Mouse (Mus musculus) heart, adult 2 months (tissue): ENCODE results near the gene Chpf2.

Experiments used
- CTCF ChIP-seq: fragments of 200-600 bp; IDR thresholded peaks from 2 replicates; pipeline ENCODE4 v1.8.1; 2022; ENCODE audit warnings: antibody characterized with exemption, mild to moderate bottlenecking, moderate library complexity
- POLR2A ChIP-seq: fragments of 200-500 bp; IDR thresholded peaks from 2 replicates; pipeline ENCODE4 v1.6.1; 2011; ENCODE audit warnings: mild to moderate bottlenecking, low read depth, low read length, control low read depth; ENCODE audit not compliant: insufficient read depth

GRCm38 (mm10) chr5:24618921-24619320 is 32.4 kb downstream of the Chpf2 start:
- TF ChIP-seq POLR2A: no peak
- TF ChIP-seq CTCF: no peak
